7 mouse cellular contexts compared by ENCODE assay signal in genomic region chr5:109995461-109995860, GRCm38 (mm10). TPM values are rescaled to one million over a fixed set of nuclear protein-coding genes. Genes with fewer than 3 reads are reported as not detected.
DNase-seq lines count a peak whose midpoint lies in the region; ATAC-seq and TF ChIP-seq lines count a peak whose summit lies in the region.
"Not testable (repeated sequence)": the region's sequence is repeated elsewhere in the genome, so short reads cannot be mapped to it uniquely, and the experiment has no call there.

No protein-coding gene starts in this region.

- not testable (repeated sequence) for TF ChIP-seq CTCF in lung, embryonic 14.5 days (IDR thresholded peaks at IDR 0.05; ENCODE audit: low read depth)

- not testable (repeated sequence) for H3K9me3 ChIP-seq in lung, embryonic 14.5 days (ENCODE audit: low read depth, low read length)

- H3K27me3 ChIP-seq in lung, embryonic 14.5 days (ENCODE audit: insufficient read depth, low read length): not testable (repeated sequence)

- not testable (repeated sequence) for H3K36me3 ChIP-seq in lung, embryonic 14.5 days (ENCODE audit: insufficient read depth)

- peak overlapping the region; percentile 60; the same call in 1 of the 2 replicates for H3K4me2 ChIP-seq in lung, embryonic 14.5 days

- not testable (repeated sequence) for H3K4me3 ChIP-seq in lung, embryonic 14.5 days (ENCODE audit: low read depth, low read length)

- peak; percentile 18 to 46 for DNase-seq in B cell, adult 2 months
- peak; percentile 17 for DNase-seq in ES-CJ7 (ENCODE audit: low read depth, low spot score)
- DNase-seq in cerebellum, adult 9-11 months: peak; percentile 9
- DNase-seq in heart, adult 11 months: peak; percentile 86
- peak; percentile 14 for DNase-seq in kidney, adult 11 months
- not testable (repeated sequence) for DNase-seq in lung, embryonic 14.5 days
- DNase-seq in thymus, adult 18-20 months: peak; percentile 5 to 6

- H3K27ac ChIP-seq in lung, embryonic 14.5 days (ENCODE audit: low read depth): not testable (repeated sequence)

- not testable (repeated sequence) for ATAC-seq in lung, embryonic 14.5 days (ENCODE audit: insufficient read depth)

- H3K9ac ChIP-seq in lung, embryonic 14.5 days: not testable (repeated sequence)

- 78% methylated on average over 10 of the region's 10 CpGs for WGBS in lung, embryonic 14.5 days

- H3K4me1 ChIP-seq in lung, embryonic 14.5 days (ENCODE audit: insufficient read depth): not testable (repeated sequence)

RNA-seq across cellular contexts. Expression of gene Zfp932, which starts 0.9 kb away (rescaled TPM):
- 22.8 TPM in 2 replicates for polyA plus RNA-seq in lung, embryonic 14.5 days (2014; fragmentation: Nextera tagmentation; extraction: Ambion mirVana)
